9 mouse cellular contexts compared by ENCODE assay signal in genomic region chr5:35348794-35349193, GRCm38 (mm10). TPM values are rescaled to one million over a fixed set of nuclear protein-coding genes. Genes with fewer than 3 reads are reported as not detected.
DNase-seq lines count a peak whose midpoint lies in the region; ATAC-seq and TF ChIP-seq lines count a peak whose summit lies in the region.
"Had no signal": no experiment of that assay in that cellular context is flagged by ENCODE, and none has a peak within 500 bp of the region (broad histone marks: within the 10 kb centered on the region; RNA-seq: fewer than 3 reads in every experiment).

No protein-coding gene starts in this region.

- TF ChIP-seq EP300 in liver, embryonic 14.5 days (IDR thresholded peaks at IDR 0.05; ENCODE audit: low read depth): no peak

- 14% methylated on average over 3 of the region's 3 CpGs for WGBS in liver, embryonic 14.5 days (ENCODE audit: insufficient replicate concordance)

- H3K4me3 ChIP-seq in liver, embryonic 14.5 days (ENCODE audit: insufficient read depth in 1 of 2, low read depth in 2 of 2, low read length in 2 of 2): no peak overlapping the region
- H3K4me3 ChIP-seq: embryonic facial prominence, embryonic 13.5 days had no signal

- no peaks in the 10 kb centered on the region for H3K9me3 ChIP-seq in liver, embryonic 14.5 days (ENCODE audit: control insufficient read depth, low read length)
- H3K9me3 ChIP-seq: embryonic facial prominence, embryonic 13.5 days had no signal

- peak; percentile 73 for DNase-seq in A20 (ENCODE audit: low read depth, low spot score)
- peak; percentile 70 to 91 for DNase-seq in adrenal gland, adult (ENCODE audit: inconsistent age in 2 of 2, low spot score in 1 of 2)
- peak; percentile 71 for DNase-seq in gastrocnemius, postnatal 10 days
- peak; percentile 74 for DNase-seq in kidney, postnatal 14 days
- DNase-seq in liver, embryonic 14.5 days (ENCODE audit: low read depth in 3 of 3, low spot score in 3 of 3): peak; percentile 7 to 17 (median 14)
- peak; percentile 69 for DNase-seq in ovary, postnatal 14 days (ENCODE audit: low spot score)
- peak; percentile 38 for DNase-seq in thymus, postnatal 25 days

- no peaks in the 10 kb centered on the region for H3K4me1 ChIP-seq in liver, embryonic 14.5 days (replicated peaks; ENCODE audit: control insufficient read depth in 2 of 2, insufficient read depth in 2 of 2, low read length in 1 of 2)
- H3K4me1 ChIP-seq: embryonic facial prominence, embryonic 13.5 days had no signal

- H3K36me3 ChIP-seq in liver, embryonic 14.5 days (replicated peaks; ENCODE audit: control insufficient read depth, insufficient read depth, low read depth): no peaks in the 10 kb centered on the region
- H3K36me3 ChIP-seq: embryonic facial prominence, embryonic 13.5 days had no signal

- H3K27me3 ChIP-seq in liver, embryonic 14.5 days (ENCODE audit: control insufficient read depth, insufficient read depth, low read length): no peaks in the 10 kb centered on the region

- H3K27ac ChIP-seq in liver, embryonic 14.5 days: no peak overlapping the region
- H3K27ac ChIP-seq: embryonic facial prominence, embryonic 13.5 days had no signal

- H3K9ac ChIP-seq in liver, embryonic 14.5 days (replicated peaks): no peak overlapping the region
- H3K9ac ChIP-seq: embryonic facial prominence, embryonic 13.5 days had no signal

- TF ChIP-seq CTCF in liver, embryonic 14.5 days (IDR thresholded peaks at IDR 0.05; ENCODE audit: low read depth): peak; percentile 73

- ATAC-seq in common myeloid progenitor, adult 5-6 weeks (replicated peaks; ENCODE audit: low read depth, poor library complexity, severe bottlenecking): peak; percentile 69; the same call in 1 of the 2 replicates
- no peak for ATAC-seq in liver, embryonic 14.5 days (ENCODE audit: insufficient read depth)

- no peak overlapping the region for H3K4me2 ChIP-seq in liver, embryonic 14.5 days (ENCODE audit: low read depth)
- H3K4me2 ChIP-seq: embryonic facial prominence, embryonic 13.5 days had no signal

RNA-seq across cellular contexts. Expression of gene Hmx1, which starts 40.1 kb away (rescaled TPM):
- not detected in 2 replicates for total RNA-seq in common myeloid progenitor, adult 5-6 weeks (2017)
- not detected for total RNA-seq in gastrocnemius, postnatal 10 days (2021)
- polyA plus RNA-seq in liver, embryonic 14.5 days (2012; rRNA removed): not detected in 2 replicates
- not detected in 2 replicates for polyA plus RNA-seq in liver, embryonic 14.5 days (2014; fragmentation: Nextera tagmentation; extraction: Ambion mirVana)

Comparison
In these comparisons a context has a peak if more than half of its experiments do, and no peak if none do; other contexts are left out.
1. DNase-seq: peak in every context shown above with its lines; median percentile 80 in adrenal gland, adult; 74 in kidney, postnatal 14 days; 73 in A20; 71 in gastrocnemius, postnatal 10 days; 69 in ovary, postnatal 14 days; 38 in thymus, postnatal 25 days; 14 in liver, embryonic 14.5 days.